ENCODE assay signal across 8 mouse cellular contexts in the genomic region with DNA sequence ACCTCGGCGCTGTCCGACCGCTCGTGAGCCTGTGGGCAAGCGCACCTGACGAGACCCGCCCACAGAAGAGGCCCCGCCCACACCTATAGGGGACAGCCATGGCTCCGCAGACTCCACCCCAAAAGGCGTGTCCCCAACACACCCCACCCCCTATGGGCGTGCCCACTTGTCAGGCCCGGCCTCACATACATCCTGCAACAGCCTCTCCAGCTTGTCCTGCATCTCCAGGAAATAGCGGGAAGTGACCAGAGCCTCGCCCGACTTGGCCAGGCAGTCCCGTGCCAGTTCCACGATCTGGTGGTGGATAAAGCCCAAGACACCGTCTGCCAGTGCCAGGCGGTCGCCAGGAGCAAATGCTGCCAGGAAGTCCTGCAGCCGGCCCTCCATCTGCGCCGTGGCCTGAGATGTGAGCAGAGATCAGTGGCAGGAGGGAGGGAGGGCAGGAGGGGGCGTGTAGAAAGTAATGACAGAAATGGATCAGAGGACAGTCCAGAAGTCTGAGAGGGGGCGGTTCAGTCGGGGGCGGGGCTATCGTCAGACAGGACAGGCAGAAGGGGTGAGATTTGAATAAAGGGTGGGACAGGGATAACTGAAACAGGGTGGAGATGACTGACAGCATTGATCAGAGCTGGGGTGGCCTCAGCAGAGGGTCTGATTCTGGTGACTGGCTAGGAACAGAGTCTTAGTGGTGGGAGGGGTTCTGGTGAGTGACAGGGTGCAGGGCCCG. TPM values are rescaled to one million over a fixed set of nuclear protein-coding genes. Genes with fewer than 3 reads are reported as not detected.
DNase-seq lines count a peak whose midpoint lies in the region; ATAC-seq and TF ChIP-seq lines count a peak whose summit lies in the region.

No protein-coding gene starts in this region.

- peaks cover 58% of the 10 kb centered on the region for H3K36me3 ChIP-seq in E14TG2a.4 (ENCODE audit: insufficient read depth, low read length)
- H3K36me3 ChIP-seq in hindbrain, embryonic 11.5 days (ENCODE audit: control insufficient read depth, insufficient read depth, low read length) = peaks cover 3% of the 10 kb centered on the region; the same call in 1 of the 2 replicates
- H3K36me3 ChIP-seq in small intestine, adult 2 months (ENCODE audit: control insufficient read depth, insufficient read depth, low read length) = peaks cover 46% of the 10 kb centered on the region

- no peak overlapping the region for H3K9ac ChIP-seq in hindbrain, embryonic 11.5 days (ENCODE audit: low read depth, low read length)

- H3K4me1 ChIP-seq in E14TG2a.4 (replicated peaks; ENCODE audit: low read depth, low read length) = peaks cover 77% of the 10 kb centered on the region
- H3K4me1 ChIP-seq in hindbrain, embryonic 11.5 days (replicated peaks; ENCODE audit: control insufficient read depth, insufficient read depth, low read length) = peaks cover 6% of the 10 kb centered on the region
- peaks cover 37% of the 10 kb centered on the region for H3K4me1 ChIP-seq in small intestine, adult 2 months (ENCODE audit: control insufficient read depth, insufficient read depth, insufficient read length, low read length)

- TF ChIP-seq POLR2A in small intestine, adult 2 months (IDR thresholded peaks at IDR 0.05; ENCODE audit: low read depth, low read length) = no peak

- intact Hi-C loops in gastrocnemius, postnatal 14 days (cut with DNase I; ENCODE audit: low total_unique reads) = no loop called here

- DNase-seq in WW6 (ENCODE audit: low read depth, low spot score) (peak; percentile 90), liver (peak; percentile 80)
- peak; percentile 77 for DNase-seq in hindbrain, embryonic 11.5 days (ENCODE audit: low spot score)
- no peak for DNase-seq in spleen, postnatal 14 days (ENCODE audit: low spot score in 2 of 2)
- no peak for DNase-seq in heart, adult 11 months
- DNase-seq in gastrocnemius, postnatal 14 days = no peak

- H3K27me3 ChIP-seq in E14TG2a.4 (ENCODE audit: insufficient read depth, low read length) = no peaks in the 10 kb centered on the region; the same call in 1 of the 2 replicates
- no peaks in the 10 kb centered on the region; the same call in 1 of the 2 replicates for H3K27me3 ChIP-seq in hindbrain, embryonic 11.5 days (ENCODE audit: control insufficient read depth, insufficient read depth, low read length)
- H3K27me3 ChIP-seq in small intestine, adult 2 months (ENCODE audit: control insufficient read depth, insufficient read depth, low read length) = no peaks in the 10 kb centered on the region

- no peak for ATAC-seq in hindbrain, embryonic 11.5 days (ENCODE audit: low FRiP score)

- H3K9me3 ChIP-seq in E14TG2a.4 (ENCODE audit: low read length) = no peaks in the 10 kb centered on the region
- H3K9me3 ChIP-seq in hindbrain, embryonic 11.5 days (ENCODE audit: control insufficient read depth, low read length) = no peaks in the 10 kb centered on the region

- H3K27ac ChIP-seq in hindbrain, embryonic 11.5 days (ENCODE audit: low read depth, low read length) = no peak overlapping the region
- 0 out of 2 replicates have a peak overlapping the region, but pooled peaks have one; percentile 9 for H3K27ac ChIP-seq in small intestine, adult 2 months (ENCODE audit: insufficient read depth, low read depth, low read length)

- 17% methylated on average over 30 of the region's 30 CpGs for WGBS in hindbrain, embryonic 11.5 days
- 51% methylated on average over 30 of the region's 30 CpGs for WGBS in small intestine, adult 2 months

- H3K4me3 ChIP-seq in E14TG2a.4 (replicated peaks; ENCODE audit: low read length) = peak overlapping the region; percentile 66
- no peak overlapping the region for H3K4me3 ChIP-seq in hindbrain, embryonic 11.5 days (ENCODE audit: low read depth, low read length)
- H3K4me3 ChIP-seq in small intestine, adult 2 months (ENCODE audit: low read depth, low read length) = peak overlapping the region; percentile 75

- no peak overlapping the region for H3K4me2 ChIP-seq in hindbrain, embryonic 11.5 days (replicated peaks; ENCODE audit: low read depth, low read length)

- no peak for TF ChIP-seq CTCF in E14TG2a.4 (conservative IDR thresholded peaks at IDR 0.05; ENCODE audit: low read length)
- TF ChIP-seq CTCF in small intestine, adult 2 months (IDR thresholded peaks at IDR 0.05; ENCODE audit: extremely low read depth, insufficient read length, insufficient replicate concordance, low read depth, low read length) = no peak

RNA-seq across cellular contexts. Expression of a gene that starts 11.6 kb away (rescaled TPM):
- 31.5 and 36.5 TPM in 2 replicates for polyA plus RNA-seq in hindbrain, embryonic 11.5 days (2014; fragmentation: Nextera tagmentation; extraction: Ambion mirVana)
- 129 and 414 TPM in 2 replicates for polyA plus RNA-seq in small intestine, adult 2 months (2012; rRNA removed)
- total RNA-seq in gastrocnemius, postnatal 14 days (2021) = 10 to 100 TPM; 23.0 to 27.9 TPM

RNA-seq across cellular contexts. Expression of a gene that starts 16.8 kb away (rescaled TPM):
- 11.2 and 12.3 TPM in 2 replicates for polyA plus RNA-seq in hindbrain, embryonic 11.5 days (2014; fragmentation: Nextera tagmentation; extraction: Ambion mirVana)
- 63.9 and 71.9 TPM in 2 replicates for polyA plus RNA-seq in small intestine, adult 2 months (2012; rRNA removed)
- 1 to 10 TPM; 5.2 to 7.0 TPM for total RNA-seq in gastrocnemius, postnatal 14 days (2021)

RNA-seq across cellular contexts. Expression of a gene that starts 20.1 kb away (rescaled TPM):
- 0.08 TPM in 1 of 2 replicates, not detected in the other for polyA plus RNA-seq in hindbrain, embryonic 11.5 days (2014; fragmentation: Nextera tagmentation; extraction: Ambion mirVana)
- polyA plus RNA-seq in small intestine, adult 2 months (2012; rRNA removed) = 2.5 and 5.4 TPM in 2 replicates
- under 1 TPM in 1 of 2 experiments, not detected in 1; 0.09 TPM for total RNA-seq in gastrocnemius, postnatal 14 days (2021)

RNA-seq across cellular contexts. Expression of a gene that starts 27.4 kb away (rescaled TPM):
- 38.7 and 40.6 TPM in 2 replicates for polyA plus RNA-seq in hindbrain, embryonic 11.5 days (2014; fragmentation: Nextera tagmentation; extraction: Ambion mirVana)
- polyA plus RNA-seq in small intestine, adult 2 months (2012; rRNA removed) = 190 and 222 TPM in 2 replicates
- 10 to 100 TPM; 28.3 to 31.9 TPM for total RNA-seq in gastrocnemius, postnatal 14 days (2021)

RNA-seq across cellular contexts. Expression of a gene that starts 33.6 kb away (rescaled TPM):
- 91.5 and 94.3 TPM in 2 replicates for polyA plus RNA-seq in hindbrain, embryonic 11.5 days (2014; fragmentation: Nextera tagmentation; extraction: Ambion mirVana)
- polyA plus RNA-seq in small intestine, adult 2 months (2012; rRNA removed) = 14.9 and 26.3 TPM in 2 replicates
- total RNA-seq in gastrocnemius, postnatal 14 days (2021) = 10 to 100 TPM; 44.3 to 45.1 TPM

Comparison
In these comparisons a context has a peak if more than half of its experiments do, and no peak if none do; other contexts are left out.
1. DNase-seq: peak in WW6 (single experiment), hindbrain, embryonic 11.5 days (single experiment) and liver (single experiment); none in spleen, postnatal 14 days (0 of 2), heart, adult 11 months (single experiment) and gastrocnemius, postnatal 14 days (single experiment).